Mouse (Mus musculus) limb, embryonic 11.5 days (tissue): ENCODE measurements at regions not wholly inside any gene's neighbourhood (a gene's known extent, or its start where the extent isn't known, plus 50 kb on each side); places are given as distances from the start of the nearest gene placed in this dataset.

Experiments
- ATAC-seq: fragments of 200-750 bp; cut with Nextera tagmentation; 2 replicates; pipeline ENCODE4 v1.8.0; 2017; ENCODE audit warnings: low read depth; ENCODE audit not compliant: insufficient number of reproducible peaks, low FRiP score, low TSS enrichment
- DNase-seq: peaks from one replicate; pipeline ENCODE4 v3.0.0-alpha.2; 2015; ENCODE audit warnings: low spot score
- H3K27ac ChIP-seq: fragments of 300-500 bp; sonication (generic); replicated peaks from 2 replicates; pipeline ENCODE4 v1.5.1; 2014; ENCODE audit warnings: low read depth, mild to moderate bottlenecking, low read length
- H3K27me3 ChIP-seq: fragments of 300-500 bp; sonication (generic); 2 replicates; pipeline ENCODE4 v1.6.1; 2014; ENCODE audit warnings: mild to moderate bottlenecking, low read length, mixed read lengths; ENCODE audit not compliant: control insufficient read depth, insufficient read depth
- H3K36me3 ChIP-seq: fragments of 300-500 bp; sonication (generic); 2 replicates; pipeline ENCODE4 v1.6.1; 2014; ENCODE audit warnings: mild to moderate bottlenecking, low read length, moderate library complexity, mixed read lengths; ENCODE audit not compliant: control insufficient read depth, insufficient read depth
- H3K4me1 ChIP-seq: fragments of 300-500 bp; sonication (generic); 2 replicates; pipeline ENCODE4 v1.6.1; 2014; ENCODE audit warnings: low read length, mixed read lengths; ENCODE audit not compliant: control insufficient read depth, insufficient read depth
- H3K4me2 ChIP-seq: fragments of 300-500 bp; sonication (generic); 2 replicates; pipeline ENCODE4 v1.6.1; 2014; ENCODE audit warnings: low read depth, mild to moderate bottlenecking, moderate library complexity; ENCODE audit not compliant: severe bottlenecking
- H3K4me3 ChIP-seq: fragments of 300-500 bp; sonication (generic); 2 replicates; pipeline ENCODE4 v1.5.1; 2014; ENCODE audit warnings: low read depth, low read length
- H3K9ac ChIP-seq: fragments of 300-500 bp; sonication (generic); 2 replicates; pipeline ENCODE4 v1.6.1; 2014; ENCODE audit warnings: mild to moderate bottlenecking, low read length
- H3K9me3 ChIP-seq: fragments of 300-500 bp; sonication (generic); 2 replicates; pipeline ENCODE4 v1.6.1; 2016; ENCODE audit warnings: low read length; ENCODE audit not compliant: control insufficient read depth
- WGBS: fragments of 180-500 bp; shearing (Covaris S2); extraction: QIAGEN DNeasy Blood & Tissue Kit; methylation state at CpG from one replicate; pipeline ENCODE4 v1.1.7; 2014; 5-methylcytosine and 5-hydroxymethylcytosine counted together

GRCm38 (mm10) chr14:64570951-64571350 is 466.9 kb downstream of the Prss52 start:
- H3K9me3 ChIP-seq = no peaks in the 10 kb centered on the region
- H3K4me3 ChIP-seq = no peak overlapping the region
- H3K4me1 ChIP-seq = no peaks in the 10 kb centered on the region
- 85% methylated on average over 7 of the region's 7 CpGs for whole genome bisulfite sequencing
- no peaks in the 10 kb centered on the region for H3K27me3 ChIP-seq
- no peak overlapping the region for H3K27ac ChIP-seq
- no peak overlapping the region for H3K9ac ChIP-seq
- no peaks in the 10 kb centered on the region for H3K36me3 ChIP-seq
- no peak overlapping the region for H3K4me2 ChIP-seq
- ATAC-seq (no peak), DNase-seq (no peak)

GRCm38 (mm10) chr14:64572756-64573155 is 468.7 kb downstream of the Prss52 start:
- H3K4me1 ChIP-seq = no peaks in the 10 kb centered on the region
- no peak overlapping the region for H3K27ac ChIP-seq
- ATAC-seq (no peak), DNase-seq (no peak)
- no peak overlapping the region for H3K4me2 ChIP-seq
- no peaks in the 10 kb centered on the region for H3K27me3 ChIP-seq
- 81% methylated on average over 2 of the region's 2 CpGs for WGBS
- H3K9me3 ChIP-seq = no peaks in the 10 kb centered on the region
- no peaks in the 10 kb centered on the region for H3K36me3 ChIP-seq
- no peak overlapping the region for H3K9ac ChIP-seq
- no peak overlapping the region for H3K4me3 ChIP-seq

GRCm38 (mm10) chr14:64573773-64574172 is 469.7 kb downstream of the Prss52 start:
- Histone ChIP-seq H3K9ac (no peak overlapping the region), H3K4me1 (no peaks in the 10 kb centered on the region), H3K27ac (no peak overlapping the region), H3K4me3 (no peak overlapping the region), H3K9me3 (no peaks in the 10 kb centered on the region), H3K36me3 (no peaks in the 10 kb centered on the region), H3K4me2 (no peak overlapping the region), H3K27me3 (no peaks in the 10 kb centered on the region)
- no peak for DNase-seq
- no peak for ATAC-seq
- 76% methylated on average over 5 of the region's 5 CpGs for WGBS

GRCm38 (mm10) chr14:64574277-64574676 is 470.2 kb downstream of the Prss52 start:
- H3K9ac ChIP-seq = no peak overlapping the region
- no peaks in the 10 kb centered on the region for H3K9me3 ChIP-seq
- H3K27ac ChIP-seq = no peak overlapping the region

GRCm38 (mm10) chr14:64574773-64575172 is 470.7 kb downstream of the Prss52 start:
- no peak overlapping the region for H3K27ac ChIP-seq
- H3K9ac ChIP-seq = no peak overlapping the region
- H3K4me3 ChIP-seq = no peak overlapping the region
- no peak overlapping the region for H3K4me2 ChIP-seq
- no peaks in the 10 kb centered on the region for H3K9me3 ChIP-seq
- no peaks in the 10 kb centered on the region for H3K4me1 ChIP-seq
- no peak for ATAC-seq
- H3K36me3 ChIP-seq = no peaks in the 10 kb centered on the region
- no peak for DNase-seq
- 80% methylated on average over 6 of the region's 6 CpGs for WGBS
- no peaks in the 10 kb centered on the region for H3K27me3 ChIP-seq

More at GRCm38 (mm10) chr14:64574277-64574676, 470.2 kb downstream of the Prss52 start:
- 73% methylated on average over 7 of the region's 7 CpGs for WGBS
- ATAC-seq = no peak
- H3K4me3 ChIP-seq = no peak overlapping the region
- H3K27me3 ChIP-seq = no peaks in the 10 kb centered on the region
- no peak for DNase-seq
- H3K4me1 ChIP-seq = no peaks in the 10 kb centered on the region
- no peaks in the 10 kb centered on the region for H3K36me3 ChIP-seq
- no peak overlapping the region for H3K4me2 ChIP-seq

GRCm38 (mm10) chr14:64575954-64576353 is 471.9 kb downstream of the Prss52 start:
- Histone ChIP-seq H3K27me3 (peaks cover 5% of the 10 kb centered on the region), H3K27ac (no peak overlapping the region), H3K4me3 (no peak overlapping the region), H3K9ac (no peak overlapping the region), H3K9me3 (no peaks in the 10 kb centered on the region), H3K4me1 (no peaks in the 10 kb centered on the region), H3K4me2 (no peak overlapping the region), H3K36me3 (no peaks in the 10 kb centered on the region)
- WGBS = 68% methylated on average over 4 of the region's 4 CpGs
- DNase-seq = no peak
- no peak for ATAC-seq

- no peak overlapping the region for H3K4me2 ChIP-seq
- ATAC-seq (no peak), DNase-seq (no peak)
- H3K9me3 ChIP-seq = no peaks in the 10 kb centered on the region
- whole genome bisulfite sequencing = 73% methylated on average over 4 of the region's 4 CpGs
- H3K4me3 ChIP-seq = no peak overlapping the region
- no peaks in the 10 kb centered on the region for H3K36me3 ChIP-seq
- peaks cover 28% of the 10 kb centered on the region for H3K27me3 ChIP-seq
- no peaks in the 10 kb centered on the region for H3K4me1 ChIP-seq
- H3K27ac ChIP-seq = no peak overlapping the region
- H3K9ac ChIP-seq = no peak overlapping the region
Measured at GRCm38 (mm10) chr14:64580086-64580485, 476.0 kb downstream of the Prss52 start.

GRCm38 (mm10) chr14:64580862-64581261 is 476.8 kb downstream of the Prss52 start:
- Histone ChIP-seq H3K36me3 (no peaks in the 10 kb centered on the region), H3K27ac (no peak overlapping the region), H3K4me2 (no peak overlapping the region), H3K27me3 (peaks cover 36% of the 10 kb centered on the region), H3K4me3 (no peak overlapping the region), H3K9me3 (no peaks in the 10 kb centered on the region), H3K4me1 (no peaks in the 10 kb centered on the region; the same call in 1 of the 2 replicates), H3K9ac (no peak overlapping the region)
- 48% methylated on average over 6 of the region's 6 CpGs for WGBS
- DNase-seq = no peak
- ATAC-seq = no peak

- no peaks in the 10 kb centered on the region; the same call in 1 of the 2 replicates for H3K4me1 ChIP-seq
- H3K36me3 ChIP-seq = no peaks in the 10 kb centered on the region
- peaks cover 43% of the 10 kb centered on the region for H3K27me3 ChIP-seq
- H3K9ac ChIP-seq = no peak overlapping the region
- no peak overlapping the region for H3K4me3 ChIP-seq
- no peaks in the 10 kb centered on the region for H3K9me3 ChIP-seq
- H3K4me2 ChIP-seq = no peak overlapping the region
- 23% methylated on average over 7 of the region's 7 CpGs for WGBS
- ATAC-seq (no peak), DNase-seq (no peak)
- H3K27ac ChIP-seq = no peak overlapping the region
Measured at GRCm38 (mm10) chr14:64581705-64582104, 477.6 kb downstream of the Prss52 start.
